Mouse (Mus musculus) limb, embryonic 12.5 days (tissue): ENCODE results near the gene Trpv3. TPM values are rescaled to one million over a fixed set of nuclear protein-coding genes. Genes with fewer than 3 reads are reported as not detected.

Experiments used
- ATAC-seq: fragments of 200-750 bp; cut with Nextera tagmentation; 2 replicates; pipeline ENCODE4 v1.8.0; 2017; ENCODE audit warnings: low read depth, moderate TSS enrichment; ENCODE audit not compliant: insufficient number of reproducible peaks, insufficient read depth, low FRiP score, low TSS enrichment
- H3K27ac ChIP-seq: fragments of 300-500 bp; sonication (generic); 2 replicates; pipeline ENCODE4 v1.5.1; 2016; ENCODE audit warnings: mild to moderate bottlenecking, moderate library complexity
- H3K27me3 ChIP-seq: fragments of 300-500 bp; sonication (generic); 2 replicates; pipeline ENCODE4 v1.6.1; 2016; ENCODE audit warnings: mild to moderate bottlenecking, moderate library complexity
- H3K36me3 ChIP-seq: fragments of 300-500 bp; sonication (generic); 2 replicates; pipeline ENCODE4 v1.6.1; 2016; ENCODE audit warnings: mild to moderate bottlenecking, moderate library complexity
- H3K4me1 ChIP-seq: fragments of 300-500 bp; sonication (generic); replicated peaks from 2 replicates; pipeline ENCODE4 v1.6.1; 2016
- H3K4me2 ChIP-seq: fragments of 300-500 bp; sonication (generic); 2 replicates; pipeline ENCODE4 v1.6.1; 2016; ENCODE audit warnings: mild to moderate bottlenecking, moderate library complexity
- H3K4me3 ChIP-seq: fragments of 300-500 bp; sonication (generic); replicated peaks from 2 replicates; pipeline ENCODE4 v1.5.1; 2016; ENCODE audit warnings: mild to moderate bottlenecking
- H3K9ac ChIP-seq: fragments of 300-500 bp; sonication (generic); replicated peaks from 2 replicates; pipeline ENCODE4 v1.6.1; 2016; ENCODE audit warnings: mild to moderate bottlenecking, moderate library complexity
- H3K9me3 ChIP-seq: fragments of 300-500 bp; sonication (generic); 2 replicates; pipeline ENCODE4 v1.6.1; 2016; ENCODE audit warnings: mild to moderate bottlenecking, moderate library complexity
- whole genome bisulfite sequencing: fragments of 180-500 bp; shearing (Covaris S2); methylation state at CpG from one replicate; pipeline ENCODE4 v1.1.7; 2016; 5-methylcytosine and 5-hydroxymethylcytosine counted together
- polyA plus RNA-seq: library from polyadenylated mRNA; unstranded; fragments of >200 nt; fragmentation: Nextera tagmentation; extraction: Ambion mirVana; gene quantifications from 2 replicates; pipeline ENCODE4 v1.2.1, GENCODE M21; 2016

The Trpv3 gene
- polyA plus RNA-seq, 1 experiment from 2014 or later, result 0.11 TPM

DNA sequence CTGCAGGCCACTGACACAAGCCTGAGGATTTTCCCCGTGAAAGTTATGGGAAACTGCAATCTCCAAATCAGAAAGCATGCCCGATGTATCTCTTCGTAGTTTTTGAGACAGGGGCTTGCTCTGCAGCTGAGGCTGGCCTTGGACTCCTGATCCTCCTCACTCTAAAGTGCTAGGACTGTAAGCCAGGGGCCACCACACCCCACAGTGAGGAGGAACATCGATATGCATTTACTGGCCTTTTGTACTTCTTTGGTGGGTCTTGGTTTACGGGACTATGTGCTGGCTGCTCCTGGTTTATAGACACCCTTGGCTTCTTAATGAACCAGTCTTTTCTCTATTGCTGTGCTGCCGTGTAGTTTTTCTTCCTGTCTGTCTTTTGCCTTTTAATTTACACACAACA lies 25.0 kb upstream of the Trpv3 start:
- H3K36me3 ChIP-seq, result no peaks in the 10 kb centered on the region
- no peak overlapping the region for H3K27ac ChIP-seq
- no peaks in the 10 kb centered on the region for H3K27me3 ChIP-seq
- no peak overlapping the region for H3K9ac ChIP-seq
- H3K4me2 ChIP-seq, result no peak overlapping the region
- H3K4me3 ChIP-seq, result no peak overlapping the region
- H3K9me3 ChIP-seq, result 0 out of 2 replicates have a peak, but pooled peaks cover 4% of the 10 kb centered on the region
- ATAC-seq, result no peak
- 65% methylated on average over 6 of the region's 6 CpGs for WGBS
- peaks cover 4% of the 10 kb centered on the region; the same call in 1 of the 2 replicates for H3K4me1 ChIP-seq

DNA sequence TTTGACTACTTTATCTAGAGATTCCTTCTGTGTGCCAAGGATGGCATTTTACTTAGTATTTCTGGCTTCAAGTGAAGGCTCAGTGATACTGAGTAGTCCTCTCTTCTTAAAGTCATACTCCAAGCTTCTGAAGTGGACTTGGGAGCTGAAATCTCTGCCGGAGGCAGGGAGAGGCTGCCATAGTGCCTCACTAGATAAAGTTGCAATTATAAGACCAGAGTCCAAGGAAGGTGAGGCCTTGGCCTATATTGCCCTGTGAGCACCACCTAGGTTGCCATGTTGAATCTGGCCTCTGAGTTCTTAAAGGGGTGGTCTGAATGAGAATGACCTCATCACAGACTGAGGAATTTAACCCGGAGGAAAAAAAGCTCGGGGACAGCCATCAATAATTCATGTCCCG lies 24.4 kb upstream of the Trpv3 start:
- Histone ChIP-seq H3K27me3 (no peaks in the 10 kb centered on the region), H3K4me1 (0 out of 2 replicates have a peak, but pooled peaks cover 4% of the 10 kb centered on the region), H3K9me3 (0 out of 2 replicates have a peak, but pooled peaks cover 6% of the 10 kb centered on the region), H3K36me3 (no peaks in the 10 kb centered on the region), H3K4me3 (no peak overlapping the region), H3K27ac (no peak overlapping the region), H3K4me2 (no peak overlapping the region), H3K9ac (no peak overlapping the region)
- WGBS, result 88% methylated on average over 4 of the region's 4 CpGs
- no peak for ATAC-seq

GRCm38 (mm10) chr11:73257362-73257945 lies 9.7 kb upstream of the Trpv3 start:
- Histone ChIP-seq H3K27me3 (no peaks in the 10 kb centered on the region), H3K4me3 (no peak overlapping the region), H3K4me2 (no peak overlapping the region), H3K9ac (no peak overlapping the region), H3K27ac (no peak overlapping the region), H3K36me3 (no peaks in the 10 kb centered on the region), H3K4me1 (no peaks in the 10 kb centered on the region), H3K9me3 (no peaks in the 10 kb centered on the region)
- ATAC-seq, result no peak
- 79% methylated on average over 4 of the region's 4 CpGs for WGBS

GRCm38 (mm10) chr11:73258664-73259063 lies 8.5 kb upstream of the Trpv3 start:
- Histone ChIP-seq H3K27ac (no peak overlapping the region), H3K36me3 (no peaks in the 10 kb centered on the region), H3K27me3 (no peaks in the 10 kb centered on the region), H3K9ac (no peak overlapping the region), H3K9me3 (no peaks in the 10 kb centered on the region), H3K4me1 (no peaks in the 10 kb centered on the region), H3K4me2 (no peak overlapping the region), H3K4me3 (no peak overlapping the region)
- ATAC-seq, result no peak

DNA sequence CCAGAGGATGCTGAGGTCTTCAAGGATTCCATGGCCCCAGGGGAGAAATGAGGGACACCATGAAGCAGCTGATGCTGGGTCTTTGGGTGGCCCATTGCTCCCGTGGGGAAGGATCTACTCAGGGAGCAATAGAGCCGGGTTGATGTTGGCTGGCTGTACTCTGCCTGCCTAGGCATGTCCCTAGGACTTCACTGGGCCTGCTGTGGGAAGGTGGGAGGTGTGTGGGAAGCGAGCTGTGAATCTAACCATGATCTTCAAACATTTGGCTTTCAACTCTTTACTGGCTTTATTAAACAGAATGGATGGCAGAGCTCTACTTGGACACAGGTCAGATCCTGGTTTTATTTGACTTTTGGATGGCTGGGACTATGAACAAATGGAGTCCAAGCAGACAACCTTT lies 6.7 kb upstream of the Trpv3 start:
- WGBS, result 60% methylated on average over 3 of the region's 3 CpGs
- no peaks in the 10 kb centered on the region for H3K4me1 ChIP-seq
- H3K9ac ChIP-seq, result no peak overlapping the region
- no peak overlapping the region for H3K4me2 ChIP-seq
- H3K27ac ChIP-seq, result no peak overlapping the region
- no peaks in the 10 kb centered on the region for H3K36me3 ChIP-seq
- H3K4me3 ChIP-seq, result no peak overlapping the region
- ATAC-seq, result no peak
- no peaks in the 10 kb centered on the region for H3K27me3 ChIP-seq
- H3K9me3 ChIP-seq, result no peaks in the 10 kb centered on the region

DNA sequence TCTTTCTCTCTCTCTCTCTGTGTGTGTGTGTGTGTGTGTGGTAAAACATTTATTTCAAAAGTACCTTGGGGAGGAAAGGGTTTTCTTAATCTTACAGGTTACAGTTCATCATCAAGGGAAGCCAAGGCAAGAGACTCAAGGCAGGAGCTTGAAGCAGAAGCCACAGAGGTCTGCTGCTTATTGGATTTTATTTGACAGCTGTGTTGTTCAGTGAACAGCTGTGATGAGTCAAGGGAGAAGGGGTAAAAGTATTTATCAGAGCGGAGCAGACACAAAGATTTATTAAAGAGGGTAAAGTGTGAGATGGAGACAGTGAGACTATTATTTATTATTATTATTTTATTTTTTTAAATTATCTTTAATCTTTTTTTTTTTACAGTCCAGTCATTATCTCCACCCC lies 5.8 kb upstream of the Trpv3 start:
- Histone ChIP-seq H3K4me3 (no peak overlapping the region), H3K9ac (no peak overlapping the region), H3K36me3 (no peaks in the 10 kb centered on the region), H3K4me1 (no peaks in the 10 kb centered on the region), H3K27me3 (no peaks in the 10 kb centered on the region), H3K27ac (no peak overlapping the region), H3K9me3 (no peaks in the 10 kb centered on the region), H3K4me2 (no peak overlapping the region)
- no peak for ATAC-seq
- WGBS, result 71% methylated on average over 1 of the region's 1 CpGs

DNA sequence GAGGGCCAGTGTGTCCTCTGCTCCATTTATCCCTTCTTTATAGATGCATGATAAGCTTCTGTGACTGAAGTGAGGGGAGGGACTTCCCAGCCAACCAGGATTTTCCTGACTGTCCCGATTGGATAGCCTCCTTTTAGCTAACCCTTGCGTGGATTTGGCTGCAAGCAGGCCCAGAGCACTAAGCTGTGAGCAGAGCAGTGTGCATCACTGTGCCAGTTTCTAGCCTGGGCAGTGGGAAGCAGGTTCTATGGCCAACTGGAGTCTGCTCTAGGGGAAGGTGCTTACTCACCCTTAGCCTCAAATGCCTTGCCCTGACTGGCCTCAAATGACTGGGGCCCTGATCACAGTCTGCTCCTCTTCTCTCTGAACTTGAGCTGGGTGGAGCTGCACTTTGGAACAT lies 7.6 kb downstream of the Trpv3 start:
- Histone ChIP-seq H3K4me2 (no peak overlapping the region), H3K9ac (no peak overlapping the region), H3K9me3 (no peaks in the 10 kb centered on the region), H3K27ac (no peak overlapping the region), H3K27me3 (0 out of 2 replicates have a peak, but pooled peaks cover 3% of the 10 kb centered on the region), H3K36me3 (no peaks in the 10 kb centered on the region), H3K4me1 (peaks cover 1% of the 10 kb centered on the region; the same call in 1 of the 2 replicates), H3K4me3 (no peak overlapping the region)
- no peak for ATAC-seq
- WGBS, result 46% methylated on average over 2 of the region's 2 CpGs

- Histone ChIP-seq H3K4me1 (peaks cover 29% of the 10 kb centered on the region), H3K9me3 (no peaks in the 10 kb centered on the region), H3K36me3 (no peaks in the 10 kb centered on the region), H3K4me2 (peak overlapping the region; percentile 17), H3K27ac (no peak overlapping the region), H3K4me3 (no peak overlapping the region), H3K9ac (no peak overlapping the region), H3K27me3 (no peaks in the 10 kb centered on the region)
- ATAC-seq, result no peak
- 39% methylated on average over 5 of the region's 5 CpGs for WGBS
These were observed 13.5 kb downstream of the Trpv3 start for GRCm38 (mm10) chr11:73280710-73281109.

DNA sequence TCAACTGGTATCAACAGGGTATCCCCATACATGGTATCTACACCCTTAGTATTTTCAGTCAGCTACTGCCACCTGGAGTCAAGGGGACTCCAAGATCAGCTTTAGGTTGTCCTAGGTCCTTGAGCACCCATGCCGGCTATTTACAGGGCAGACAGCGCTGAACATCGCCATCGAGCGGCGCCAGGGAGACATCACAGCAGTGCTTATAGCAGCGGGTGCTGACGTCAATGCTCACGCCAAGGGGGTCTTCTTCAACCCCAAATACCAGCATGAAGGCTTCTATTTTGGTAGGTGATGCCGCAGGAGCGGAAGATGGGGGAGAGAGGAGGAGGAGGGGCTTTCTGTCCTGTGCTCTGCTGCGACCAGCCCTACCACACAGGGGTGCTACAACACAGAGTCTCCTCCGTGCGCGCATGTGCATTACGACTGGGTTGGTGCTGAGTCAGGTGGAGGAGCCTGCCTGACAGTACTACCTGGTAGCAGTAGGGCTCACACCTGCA lies 14.4 kb downstream of the Trpv3 start:
- no peaks in the 10 kb centered on the region for H3K9me3 ChIP-seq
- WGBS, result 2% methylated on average over 16 of the region's 16 CpGs
- H3K4me3 ChIP-seq, result peak overlapping the region; percentile 32
- no peaks in the 10 kb centered on the region for H3K27me3 ChIP-seq
- no peaks in the 10 kb centered on the region for H3K36me3 ChIP-seq
- peak; percentile 64; the same call in 1 of the 2 replicates for ATAC-seq
- 0 out of 2 replicates have a peak overlapping the region, but pooled peaks have one; percentile 44 for H3K9ac ChIP-seq
- H3K27ac ChIP-seq, result no peak overlapping the region
- H3K4me2 ChIP-seq, result peak overlapping the region; percentile 57
- H3K4me1 ChIP-seq, result peaks cover 29% of the 10 kb centered on the region

GRCm38 (mm10) chr11:73283369-73283768 lies 16.2 kb downstream of the Trpv3 start:
- H3K27ac ChIP-seq, result no peak overlapping the region
- no peaks in the 10 kb centered on the region for H3K27me3 ChIP-seq
- H3K36me3 ChIP-seq, result no peaks in the 10 kb centered on the region
- no peaks in the 10 kb centered on the region for H3K9me3 ChIP-seq
- peaks cover 29% of the 10 kb centered on the region for H3K4me1 ChIP-seq
- WGBS, result 68% methylated on average over 9 of the region's 9 CpGs
- H3K4me3 ChIP-seq, result no peak overlapping the region
- ATAC-seq, result no peak
- H3K4me2 ChIP-seq, result no peak overlapping the region
- H3K9ac ChIP-seq, result no peak overlapping the region

DNA sequence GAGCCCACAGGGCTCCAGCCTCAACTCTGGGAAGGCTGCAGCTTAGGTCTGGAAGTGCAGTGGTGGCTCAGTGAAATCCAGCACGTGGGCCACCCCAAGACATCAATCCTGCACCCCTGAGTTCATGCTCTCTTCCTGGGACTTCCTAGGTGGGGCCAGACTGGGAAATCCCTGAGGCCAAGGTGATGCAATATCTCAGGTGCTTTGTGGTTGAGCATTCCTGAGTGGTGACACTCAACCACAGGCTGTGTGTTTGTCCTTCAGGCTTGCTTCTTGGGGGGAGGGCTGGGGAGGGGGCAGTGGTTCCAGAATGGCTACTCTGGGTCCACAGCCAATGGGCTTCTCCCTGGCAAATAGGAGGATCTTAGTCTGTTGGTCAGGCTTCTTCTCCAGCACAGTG lies 16.7 kb downstream of the Trpv3 start:
- Histone ChIP-seq H3K4me3 (no peak overlapping the region), H3K9me3 (no peaks in the 10 kb centered on the region), H3K4me1 (peaks cover 29% of the 10 kb centered on the region), H3K36me3 (no peaks in the 10 kb centered on the region), H3K27me3 (no peaks in the 10 kb centered on the region), H3K27ac (no peak overlapping the region), H3K4me2 (no peak overlapping the region), H3K9ac (no peak overlapping the region)
- no peak for ATAC-seq
- WGBS, result 45% methylated on average over 1 of the region's 1 CpGs

DNA sequence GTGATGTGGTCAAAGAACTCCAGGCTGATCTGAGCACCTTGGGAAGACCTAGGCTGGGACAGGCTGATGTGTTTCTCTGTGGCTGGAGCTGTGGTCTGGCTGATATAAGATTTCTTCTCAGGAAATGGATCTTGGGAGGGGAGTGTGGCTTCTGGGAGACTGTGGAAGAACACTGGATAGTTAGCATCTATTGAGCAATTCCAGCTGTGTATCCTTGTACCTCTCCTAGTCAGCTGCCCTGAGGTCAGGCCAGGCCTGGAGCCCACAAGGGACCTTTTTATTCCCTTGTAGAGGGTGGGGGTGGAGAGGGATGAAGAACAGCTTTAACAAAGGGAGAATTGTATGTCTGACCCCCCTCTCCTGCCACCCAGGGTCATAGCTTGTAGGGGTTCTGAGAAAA lies 17.2 kb downstream of the Trpv3 start:
- H3K9me3 ChIP-seq, result no peaks in the 10 kb centered on the region
- peaks cover 29% of the 10 kb centered on the region for H3K4me1 ChIP-seq
- no peak overlapping the region for H3K4me3 ChIP-seq
- H3K4me2 ChIP-seq, result no peak overlapping the region
- no peak overlapping the region for H3K9ac ChIP-seq
- H3K27me3 ChIP-seq, result no peaks in the 10 kb centered on the region
- no peaks in the 10 kb centered on the region for H3K36me3 ChIP-seq
- no peak overlapping the region for H3K27ac ChIP-seq
- ATAC-seq, result no peak
